Mouse (Mus musculus): ENCODE data around the gene Mei1. TPM values are rescaled to one million over a fixed set of nuclear protein-coding genes. Genes with fewer than 3 reads are reported as not detected.

Gene Mei1
- polyA plus RNA-seq, 1 experiment from 2014 or later: not detected

DNA sequence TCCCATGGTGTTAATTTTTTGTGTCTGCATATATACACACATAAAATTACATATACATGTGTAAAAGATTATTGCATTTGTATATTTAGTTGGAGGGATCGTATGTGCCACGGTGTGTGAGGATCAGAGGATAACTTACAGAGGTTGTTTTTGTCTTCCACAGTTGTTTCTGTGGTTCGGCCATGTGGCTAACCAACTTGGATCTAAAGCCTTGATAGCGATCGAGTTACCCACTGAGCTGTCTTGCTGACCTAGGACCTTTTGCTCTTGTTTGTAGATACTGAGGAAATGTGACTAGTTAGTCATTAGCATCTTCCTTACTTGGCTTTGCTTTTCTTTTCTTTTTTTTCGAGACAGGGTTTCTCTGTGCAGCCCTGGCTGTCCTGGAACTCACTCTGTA lies 86.5 kb downstream of the Mei1 start:
- 81% methylated on average over 6 of the region's 6 CpGs for WGBS
- no peak overlapping the region for H3K4me3 ChIP-seq
- H3K9ac ChIP-seq: no peak overlapping the region
- ATAC-seq (ENCODE audit: insufficient number of reproducible peaks, insufficient read depth, low FRiP score, low TSS enrichment, low read depth): no peak
- H3K36me3 ChIP-seq: peaks cover 8% of the 10 kb centered on the region; the same call in 1 of the 2 replicates
- no peaks in the 10 kb centered on the region for H3K27me3 ChIP-seq
- H3K9me3 ChIP-seq: no peaks in the 10 kb centered on the region
- H3K4me1 ChIP-seq: peaks cover 62% of the 10 kb centered on the region
- no peak overlapping the region for H3K27ac ChIP-seq
- H3K4me2 ChIP-seq: no peak overlapping the region

DNA sequence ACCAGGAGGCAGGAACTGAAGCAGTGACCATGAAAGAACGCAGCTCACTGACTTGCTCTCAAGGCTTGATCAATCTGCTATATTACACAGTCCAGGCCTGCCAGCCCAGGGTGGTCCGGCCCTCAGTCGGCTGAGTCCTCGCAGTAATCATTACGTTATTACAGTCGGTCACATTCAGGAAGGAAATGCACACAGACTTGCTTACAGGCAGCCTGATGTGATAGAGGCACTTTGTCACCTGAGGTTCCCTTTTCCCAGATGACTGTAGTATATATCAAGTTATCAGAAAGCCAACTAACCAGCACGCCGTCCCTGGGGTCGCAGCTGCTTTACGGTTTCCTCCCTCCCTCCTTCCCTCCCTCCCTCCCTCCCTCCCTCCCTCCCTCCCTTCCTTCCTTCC lies 87.1 kb downstream of the Mei1 start:
- H3K36me3 ChIP-seq: peaks cover 8% of the 10 kb centered on the region; the same call in 1 of the 2 replicates
- H3K27ac ChIP-seq: no peak overlapping the region
- H3K27me3 ChIP-seq: no peaks in the 10 kb centered on the region
- no peak overlapping the region for H3K4me2 ChIP-seq
- ATAC-seq (ENCODE audit: insufficient number of reproducible peaks, insufficient read depth, low FRiP score, low TSS enrichment, low read depth): no peak
- no peak overlapping the region for H3K9ac ChIP-seq
- H3K4me1 ChIP-seq: peaks cover 65% of the 10 kb centered on the region
- 77% methylated on average over 10 of the region's 10 CpGs for WGBS
- H3K4me3 ChIP-seq: no peak overlapping the region
- no peaks in the 10 kb centered on the region for H3K9me3 ChIP-seq

DNA sequence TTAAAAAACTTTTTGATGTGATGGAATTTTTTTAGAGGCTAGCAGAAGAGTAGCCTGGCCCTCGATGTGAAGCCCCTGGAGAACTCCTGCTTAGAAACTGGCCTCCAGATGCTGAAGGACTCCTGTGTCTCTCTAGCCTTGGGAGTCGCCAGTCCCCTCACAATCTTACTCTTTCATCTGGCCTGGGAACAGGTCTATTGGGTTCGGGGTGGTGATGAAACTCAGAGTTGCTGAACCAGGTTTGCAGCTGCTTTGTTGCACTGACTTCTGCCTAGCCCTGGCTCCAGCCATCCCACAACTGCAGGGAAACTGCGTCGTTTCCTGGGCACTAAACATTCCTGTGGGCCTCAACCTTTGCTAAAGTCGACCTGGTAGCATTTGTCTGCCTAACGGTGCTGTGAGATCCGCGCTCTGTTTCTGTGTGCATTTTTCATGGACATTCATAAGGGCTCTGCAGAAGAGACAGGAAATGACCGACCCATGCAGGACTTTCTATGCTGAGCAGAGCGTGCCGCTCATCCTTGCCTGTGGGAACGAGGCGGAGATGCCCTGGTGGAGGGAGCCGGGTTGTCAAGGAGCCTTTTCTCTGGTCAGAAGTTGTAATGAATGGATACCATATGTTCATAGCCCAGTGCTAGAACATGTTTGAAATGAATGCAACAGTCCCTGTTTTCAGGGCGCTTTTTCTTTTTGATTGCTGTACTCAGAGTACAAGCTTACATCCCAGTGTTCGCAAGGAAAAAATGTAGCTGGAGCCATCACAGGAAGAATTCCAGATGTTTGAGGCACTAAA lies 88.6 kb downstream of the Mei1 start:
- H3K9me3 ChIP-seq: no peaks in the 10 kb centered on the region
- peak overlapping the region; percentile 84 for H3K27ac ChIP-seq
- H3K4me1 ChIP-seq: peaks cover 57% of the 10 kb centered on the region
- no peak for ATAC-seq (ENCODE audit: insufficient number of reproducible peaks, insufficient read depth, low FRiP score, low TSS enrichment, low read depth)
- H3K27me3 ChIP-seq: no peaks in the 10 kb centered on the region
- WGBS: 31% methylated on average over 17 of the region's 17 CpGs
- H3K4me3 ChIP-seq: 0 out of 2 replicates have a peak overlapping the region, but pooled peaks have one; percentile 2
- peaks cover 7% of the 10 kb centered on the region; the same call in 1 of the 2 replicates for H3K36me3 ChIP-seq
- peak overlapping the region; percentile 36; the same call in 1 of the 2 replicates for H3K4me2 ChIP-seq
- peak overlapping the region; percentile 53 for H3K9ac ChIP-seq

DNA sequence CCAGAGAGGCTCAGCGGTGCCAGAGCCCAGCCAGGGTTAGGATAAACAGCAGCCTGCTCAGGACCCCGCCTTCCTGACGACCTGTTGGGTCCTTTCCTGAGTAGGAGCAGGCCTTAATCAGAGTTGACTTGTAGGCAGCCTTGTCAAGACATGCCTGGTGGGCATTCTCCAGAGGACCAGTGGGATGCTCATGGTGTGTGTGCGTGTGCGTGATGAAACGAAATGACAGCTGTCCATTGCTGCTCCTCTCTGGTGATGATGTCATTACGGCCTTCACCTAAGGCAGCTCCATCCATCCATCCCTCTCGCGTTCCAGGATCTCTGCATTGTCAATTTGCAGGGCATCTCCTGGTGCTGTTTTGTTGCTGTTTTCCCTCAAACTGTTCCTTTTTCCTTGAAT lies 89.7 kb downstream of the Mei1 start:
- Histone ChIP-seq H3K9ac (no peak overlapping the region), H3K36me3 (peaks cover 4% of the 10 kb centered on the region; the same call in 1 of the 2 replicates), H3K4me3 (no peak overlapping the region), H3K27me3 (no peaks in the 10 kb centered on the region), H3K4me1 (peaks cover 62% of the 10 kb centered on the region), H3K9me3 (no peaks in the 10 kb centered on the region), H3K27ac (peak overlapping the region; percentile 84; the same call in 1 of the 2 replicates), H3K4me2 (no peak overlapping the region)
- no peak for ATAC-seq (ENCODE audit: insufficient number of reproducible peaks, insufficient read depth, low FRiP score, low TSS enrichment, low read depth)
- WGBS: 74% methylated on average over 9 of the region's 9 CpGs

DNA sequence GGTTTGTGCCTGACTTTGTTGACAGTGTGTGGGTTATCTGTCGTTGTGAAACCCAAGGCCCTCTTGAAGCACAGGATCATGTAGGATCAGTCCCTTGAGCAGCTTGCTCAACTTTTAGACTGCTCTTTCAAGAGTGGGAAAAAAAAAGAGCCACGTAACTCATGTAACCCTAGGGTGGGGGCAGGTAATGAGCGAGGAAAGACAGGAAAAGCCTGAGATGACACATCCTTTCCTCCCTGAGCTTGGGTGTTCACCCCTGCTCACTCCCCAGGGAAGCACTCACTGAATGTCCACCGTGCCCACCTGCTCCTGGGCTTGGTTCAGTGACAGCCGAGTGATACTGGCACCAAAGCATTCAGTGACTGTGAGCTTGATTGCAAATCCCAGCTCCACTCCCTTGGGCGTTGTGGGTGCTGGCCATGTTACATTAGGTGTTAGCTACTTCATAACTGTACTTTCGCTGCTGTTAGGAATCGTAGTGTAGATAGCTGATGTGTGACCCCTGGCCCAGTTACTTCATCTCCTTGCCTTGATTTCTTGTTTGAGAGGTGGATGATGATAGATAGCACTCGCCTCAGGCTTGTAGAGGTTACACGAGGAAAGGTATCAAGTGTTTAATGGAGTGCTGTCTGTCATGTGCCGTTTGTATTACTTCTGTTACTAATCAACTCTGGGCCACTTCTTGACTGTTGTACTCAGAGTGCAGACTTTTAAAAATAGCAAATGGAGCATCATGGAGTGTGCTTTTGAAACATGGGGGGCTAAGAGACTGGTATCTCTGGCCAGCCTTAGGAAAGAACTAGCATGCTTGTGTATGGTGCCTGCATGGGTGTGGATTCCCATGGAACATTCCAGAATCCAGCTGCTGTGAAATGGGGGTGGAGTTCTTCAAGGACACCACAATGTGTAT lies 91.2 kb downstream of the Mei1 start:
- no peaks in the 10 kb centered on the region for H3K9me3 ChIP-seq
- peaks cover 4% of the 10 kb centered on the region; the same call in 1 of the 2 replicates for H3K36me3 ChIP-seq
- ATAC-seq (ENCODE audit: insufficient number of reproducible peaks, insufficient read depth, low FRiP score, low TSS enrichment, low read depth): no peak
- no peaks in the 10 kb centered on the region for H3K27me3 ChIP-seq
- no peak overlapping the region for H3K4me2 ChIP-seq
- H3K27ac ChIP-seq: peak overlapping the region; percentile 57
- no peak overlapping the region for H3K4me3 ChIP-seq
- H3K4me1 ChIP-seq: peaks cover 67% of the 10 kb centered on the region
- 66% methylated on average over 11 of the region's 11 CpGs for WGBS
- H3K9ac ChIP-seq: no peak overlapping the region

DNA sequence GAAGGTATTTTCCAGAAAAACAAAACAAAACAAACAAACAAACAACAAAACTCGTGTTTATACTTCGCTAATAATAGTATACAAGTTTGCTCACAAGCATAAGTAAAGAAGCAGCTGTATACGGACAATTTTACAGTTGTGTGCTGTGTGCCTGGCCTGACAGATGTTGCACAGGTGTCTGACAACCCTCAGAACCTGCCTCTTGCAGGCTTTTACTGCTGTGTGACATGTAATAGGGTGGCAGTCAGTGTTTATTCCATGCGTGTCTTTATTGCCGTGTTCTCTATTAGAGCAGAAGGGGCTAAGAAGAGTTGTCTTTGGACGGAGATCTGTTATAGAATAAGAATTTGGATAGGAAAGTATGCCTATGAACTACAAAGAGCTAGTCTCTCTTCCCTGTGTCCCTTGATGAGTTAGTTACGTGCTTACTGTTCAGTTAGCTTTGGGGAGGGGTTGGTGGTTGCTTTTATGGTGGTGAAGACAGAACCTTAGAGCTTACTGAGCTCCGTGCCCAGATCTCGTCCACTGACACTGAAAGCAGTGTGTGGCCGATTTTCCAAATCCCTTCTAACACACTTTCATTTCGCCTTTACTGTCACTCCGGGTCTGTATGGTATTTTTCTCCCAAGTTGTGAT lies 92.3 kb downstream of the Mei1 start:
- Histone ChIP-seq H3K4me3 (no peak overlapping the region), H3K4me2 (no peak overlapping the region), H3K27ac (no peak overlapping the region; the same call in 1 of the 2 replicates), H3K36me3 (no peaks in the 10 kb centered on the region), H3K27me3 (no peaks in the 10 kb centered on the region), H3K9me3 (no peaks in the 10 kb centered on the region), H3K4me1 (peaks cover 78% of the 10 kb centered on the region), H3K9ac (no peak overlapping the region)
- no peak for ATAC-seq (ENCODE audit: insufficient number of reproducible peaks, insufficient read depth, low FRiP score, low TSS enrichment, low read depth)
- WGBS: 81% methylated on average over 12 of the region's 12 CpGs

DNA sequence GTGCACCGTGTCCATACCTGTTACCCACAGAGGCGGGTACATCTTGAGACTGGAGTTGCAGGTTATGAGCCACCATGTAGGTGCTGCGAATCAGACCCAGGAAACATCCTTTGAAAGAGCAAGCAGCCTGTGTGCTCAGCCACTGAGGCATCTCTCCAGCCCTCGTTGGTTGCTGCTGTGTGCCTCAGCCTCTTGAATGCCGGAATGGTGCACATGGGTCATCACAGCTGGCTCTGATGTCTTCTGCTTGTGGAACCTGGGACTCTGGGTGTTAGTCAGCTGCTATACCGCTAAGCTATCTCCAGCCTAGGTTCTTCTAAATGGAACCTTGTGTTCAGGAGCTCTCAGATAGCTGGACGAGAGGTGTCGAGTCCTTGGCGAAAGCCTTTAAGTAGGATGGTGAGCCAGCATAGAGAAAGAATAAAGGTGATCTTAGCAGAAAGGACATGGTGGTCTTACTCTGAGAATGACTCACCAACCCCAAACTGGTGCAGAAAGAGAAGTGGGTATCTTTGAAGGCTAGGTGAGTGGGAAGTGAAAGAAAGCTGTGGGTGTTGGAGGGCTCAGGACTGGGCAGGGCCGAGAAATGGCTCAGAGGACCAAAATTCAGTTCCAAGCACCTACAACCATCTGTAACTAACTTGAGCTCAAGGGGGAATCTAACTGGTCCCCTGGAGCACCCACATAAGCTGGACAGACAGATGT lies 93.7 kb downstream of the Mei1 start:
- WGBS: 83% methylated on average over 10 of the region's 10 CpGs

DNA sequence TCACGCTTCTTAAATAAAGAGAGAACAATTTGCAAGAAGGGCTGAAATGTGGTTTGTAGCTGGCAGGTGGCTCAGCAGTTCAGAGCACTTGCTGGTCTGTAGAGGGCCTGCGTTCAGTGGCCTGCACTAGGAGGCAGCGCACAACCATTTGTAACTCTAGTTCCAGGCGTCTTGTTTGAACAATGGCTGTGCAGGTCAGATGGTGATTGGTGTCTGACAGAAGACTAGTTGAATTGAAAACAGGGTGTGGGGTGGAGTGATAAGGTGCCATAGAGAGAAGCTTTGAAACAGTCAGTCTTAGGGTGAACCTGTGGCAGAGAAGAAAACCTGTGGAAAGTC lies 94.2 kb downstream of the Mei1 start:
- Histone ChIP-seq H3K4me3 (no peak overlapping the region), H3K4me1 (peaks cover 76% of the 10 kb centered on the region), H3K27me3 (no peaks in the 10 kb centered on the region), H3K27ac (0 out of 2 replicates have a peak overlapping the region, but pooled peaks have one; percentile 17), H3K4me2 (no peak overlapping the region), H3K36me3 (no peaks in the 10 kb centered on the region), H3K9me3 (no peaks in the 10 kb centered on the region), H3K9ac (no peak overlapping the region)
- 61% methylated on average over 4 of the region's 4 CpGs for WGBS
- no peak for ATAC-seq (ENCODE audit: insufficient number of reproducible peaks, insufficient read depth, low FRiP score, low TSS enrichment, low read depth)

More for the DNA sequence above, 93.7 kb downstream of the Mei1 start:
- no peaks in the 10 kb centered on the region for H3K9me3 ChIP-seq
- no peak for ATAC-seq (ENCODE audit: insufficient number of reproducible peaks, insufficient read depth, low FRiP score, low TSS enrichment, low read depth)
- no peaks in the 10 kb centered on the region for H3K27me3 ChIP-seq
- H3K36me3 ChIP-seq: no peaks in the 10 kb centered on the region
- H3K27ac ChIP-seq: 0 out of 2 replicates have a peak overlapping the region, but pooled peaks have one; percentile 17
- H3K4me2 ChIP-seq: no peak overlapping the region
- no peak overlapping the region for H3K9ac ChIP-seq
- H3K4me1 ChIP-seq: peaks cover 79% of the 10 kb centered on the region
- no peak overlapping the region for H3K4me3 ChIP-seq

DNA sequence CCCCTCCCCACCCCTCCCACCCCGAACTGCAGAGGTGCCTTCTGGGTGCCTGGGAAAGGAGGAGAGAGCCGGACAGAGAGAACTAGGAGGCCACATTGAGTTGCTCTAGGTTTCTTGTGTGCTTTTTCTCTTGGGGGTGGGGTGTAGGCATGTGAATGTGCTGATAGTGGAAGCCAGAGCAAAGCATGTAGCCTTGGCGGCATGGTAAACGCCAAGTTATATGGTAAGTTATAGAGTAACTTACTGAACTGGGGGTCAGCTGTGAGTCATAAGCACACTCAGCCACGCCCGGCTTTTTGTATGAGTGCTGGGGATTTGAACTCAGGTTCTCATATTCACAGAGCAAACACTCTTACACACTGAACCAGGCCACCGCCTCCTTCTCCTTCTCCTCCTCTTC lies 94.7 kb downstream of the Mei1 start:
- 74% methylated on average over 7 of the region's 7 CpGs for WGBS
- peaks cover 72% of the 10 kb centered on the region for H3K4me1 ChIP-seq
- H3K4me3 ChIP-seq: no peak overlapping the region
- H3K9ac ChIP-seq: no peak overlapping the region
- H3K36me3 ChIP-seq: no peaks in the 10 kb centered on the region
- H3K27me3 ChIP-seq: no peaks in the 10 kb centered on the region
- H3K27ac ChIP-seq: no peak overlapping the region
- H3K9me3 ChIP-seq: no peaks in the 10 kb centered on the region
- no peak for ATAC-seq (ENCODE audit: insufficient number of reproducible peaks, insufficient read depth, low FRiP score, low TSS enrichment, low read depth)
- no peak overlapping the region for H3K4me2 ChIP-seq

DNA sequence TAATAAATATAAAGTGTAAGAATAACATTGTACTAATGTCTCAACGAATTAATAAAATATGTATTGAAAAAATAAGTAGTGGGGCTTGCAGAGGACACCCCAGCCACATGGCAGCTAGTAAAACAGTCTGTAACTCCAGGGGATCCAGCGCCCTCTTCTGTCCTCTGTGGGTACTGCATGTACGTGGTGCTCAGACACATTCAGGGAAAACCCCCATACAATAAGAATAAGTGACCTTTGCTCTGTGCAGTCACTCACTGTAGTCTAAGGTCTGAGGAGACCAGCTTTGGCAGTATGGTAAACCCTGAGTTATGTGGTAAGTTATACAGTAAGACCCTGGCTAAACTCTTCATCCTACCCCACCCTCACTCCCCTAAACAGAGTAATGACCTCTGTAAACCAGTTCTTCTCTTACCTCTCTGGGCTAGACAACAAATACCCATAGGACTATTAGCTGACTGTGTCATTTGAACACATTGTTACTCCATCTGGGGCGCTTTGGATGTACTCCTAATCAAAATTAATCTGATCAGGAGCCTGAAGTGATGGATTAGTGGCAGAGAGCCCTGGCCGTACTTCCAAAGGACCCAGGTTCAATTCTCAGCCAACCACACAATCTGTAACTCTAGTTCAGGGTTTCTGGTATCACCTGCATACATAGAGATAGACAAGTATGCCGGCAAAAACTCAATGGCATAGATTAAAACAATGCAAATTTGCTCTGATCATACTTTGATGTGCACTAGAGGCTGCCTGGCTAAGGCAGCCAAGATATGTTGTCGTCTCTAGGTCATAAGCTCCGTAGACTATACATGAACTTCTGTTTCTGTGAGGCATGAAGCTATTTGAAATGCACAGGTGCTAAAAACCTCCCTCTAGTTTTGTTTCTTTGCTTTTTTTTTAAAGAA lies 95.8 kb downstream of the Mei1 start:
- Histone ChIP-seq H3K9me3 (no peaks in the 10 kb centered on the region), H3K27me3 (no peaks in the 10 kb centered on the region), H3K36me3 (peaks cover 10% of the 10 kb centered on the region), H3K4me2 (no peak overlapping the region), H3K4me3 (no peak overlapping the region), H3K27ac (peak overlapping the region; percentile 74; the same call in 1 of the 2 replicates), H3K4me1 (peaks cover 61% of the 10 kb centered on the region), H3K9ac (peak overlapping the region; percentile 40; the same call in 1 of the 2 replicates)
- 59% methylated on average over 8 of the region's 8 CpGs for WGBS
- no peak; the same call in 1 of the 2 replicates for ATAC-seq (ENCODE audit: insufficient number of reproducible peaks, insufficient read depth, low FRiP score, low TSS enrichment, low read depth)

Data from embryonic facial prominence, embryonic 13.5 days (tissue).